8 mouse cellular contexts compared by ENCODE assay signal in the genomic region with DNA sequence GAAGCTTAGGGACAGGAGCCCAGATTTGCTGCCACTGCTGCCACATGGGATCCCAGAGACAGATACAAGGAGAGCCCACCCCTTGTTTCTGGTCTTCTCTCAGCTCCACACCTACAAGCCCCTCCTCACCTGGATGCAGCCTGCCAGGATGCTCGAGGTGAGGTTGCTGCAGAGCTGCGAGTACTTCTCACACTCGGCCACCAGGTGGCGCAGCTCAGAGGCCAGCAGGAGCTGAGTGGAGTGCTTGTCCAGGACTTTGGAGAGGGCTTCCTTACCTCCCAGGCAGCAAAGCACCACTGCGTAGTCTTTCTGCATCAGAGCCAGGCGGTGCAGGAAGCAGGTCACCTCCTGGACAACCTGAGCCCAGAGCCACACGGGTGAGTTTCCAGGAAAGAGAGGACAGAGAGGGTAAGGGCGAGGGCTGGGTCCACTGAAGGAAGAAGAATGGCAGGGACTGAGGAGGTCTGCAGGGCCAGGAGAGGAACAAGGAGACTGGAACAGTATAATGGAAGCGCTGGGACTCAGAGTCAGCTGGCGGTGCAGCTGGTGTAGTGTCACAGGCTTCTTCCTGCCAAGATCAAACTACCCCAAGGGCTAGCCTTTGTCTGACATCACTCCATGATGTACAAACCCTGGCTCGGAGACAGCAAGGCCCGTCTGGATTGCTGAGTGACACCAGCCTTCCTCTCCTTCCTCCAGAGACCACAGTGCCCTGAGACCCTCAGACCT. TPM values are rescaled to one million over a fixed set of nuclear protein-coding genes. Genes with fewer than 3 reads are reported as not detected.
DNase-seq lines count a peak whose midpoint lies in the region; ATAC-seq and TF ChIP-seq lines count a peak whose summit lies in the region.

No protein-coding gene starts in this region.

- no peak overlapping the region for H3K9ac ChIP-seq in liver, adult 2 months (ENCODE audit: low read depth, low read length)
- no peak overlapping the region for H3K9ac ChIP-seq in stomach, embryonic 16.5 days (ENCODE audit: low read length)

- H3K4me3 ChIP-seq in liver, adult 2 months (ENCODE audit: insufficient read depth, low read depth, low read length), result no peak overlapping the region
- H3K4me3 ChIP-seq in stomach, embryonic 16.5 days (replicated peaks; ENCODE audit: low read length), result no peak overlapping the region

- H3K4me2 ChIP-seq in stomach, embryonic 16.5 days (ENCODE audit: low read depth, low read length), result no peak overlapping the region

- H3K79me2 ChIP-seq in liver, adult 2 months (ENCODE audit: control insufficient read depth, insufficient read depth, low read length), result no peaks in the 10 kb centered on the region

- no peaks in the 10 kb centered on the region for H3K9me3 ChIP-seq in stomach, embryonic 16.5 days (replicated peaks; ENCODE audit: control insufficient read depth, low read length)

- 0 out of 2 replicates have a peak, but pooled peaks have one; percentile 56 for ATAC-seq in stomach, embryonic 16.5 days (ENCODE audit: insufficient read depth, low FRiP score)

- 50% methylated on average over 12 of the region's 12 CpGs for WGBS in liver, adult 2 months
- 43% methylated on average over 12 of the region's 12 CpGs for WGBS in stomach, embryonic 16.5 days

- no peak overlapping the region for H3K27ac ChIP-seq in liver, adult 2 months (replicated peaks; ENCODE audit: insufficient read depth, low read depth, low read length)
- H3K27ac ChIP-seq in stomach, embryonic 16.5 days (ENCODE audit: low read length), result no peak overlapping the region

- DNase-seq in layer of hippocampus, adult 11-12 months (ENCODE audit: low spot score), result peak; percentile 73
- no peak for DNase-seq in layer of hippocampus, adult 9-10 months (ENCODE audit: low spot score)
- DNase-seq in cerebellum, postnatal 14 days, result peak; percentile 88 to 93
- DNase-seq in gastrocnemius, postnatal 10 days, result peak; percentile 86
- peak; percentile 80 for DNase-seq in kidney, adult 18-20 months
- peak; percentile 33 for DNase-seq in liver, adult 2 months (ENCODE audit: extremely low read depth, low read depth, low spot score)
- DNase-seq in naive thymus-derived CD4-positive, alpha-beta T cell, adult 2 months (ENCODE audit: low read depth), result peak; percentile 80

- no peaks in the 10 kb centered on the region for H3K27me3 ChIP-seq in liver, adult 2 months (ENCODE audit: control insufficient read depth, insufficient read depth, low read length)
- H3K27me3 ChIP-seq in stomach, embryonic 16.5 days (ENCODE audit: control insufficient read depth, insufficient read depth, low read length), result no peaks in the 10 kb centered on the region

- no peak for TF ChIP-seq POLR2A in liver, adult 2 months (IDR thresholded peaks at IDR 0.05; ENCODE audit: extremely low read depth, insufficient read depth, low read length)

- TF ChIP-seq CTCF in liver, adult 2 months (IDR thresholded peaks at IDR 0.05; ENCODE audit: low read depth, low read length), result peak; percentile 98

- no peaks in the 10 kb centered on the region for H3K4me1 ChIP-seq in liver, adult 2 months (ENCODE audit: control insufficient read depth, insufficient read depth, low read length)
- peaks cover 6% of the 10 kb centered on the region for H3K4me1 ChIP-seq in stomach, embryonic 16.5 days (ENCODE audit: control insufficient read depth, insufficient read depth, low read length)

- H3K36me3 ChIP-seq in liver, adult 2 months (ENCODE audit: control insufficient read depth, insufficient read depth, low read length), result no peaks in the 10 kb centered on the region
- no peaks in the 10 kb centered on the region for H3K36me3 ChIP-seq in stomach, embryonic 16.5 days (ENCODE audit: control insufficient read depth, insufficient read depth, low read length)

RNA-seq across cellular contexts. Expression of gene Cul9, which starts 20.4 kb away (rescaled TPM):
- total RNA-seq in gastrocnemius, postnatal 10 days (2021), result 10 to 100 TPM; 11.3 to 11.5 TPM
- total RNA-seq in liver, adult 2 months (2014; rRNA removed), result 4.1 and 5.1 TPM in 2 replicates
- polyA plus RNA-seq in liver, adult 2 months (2012; rRNA removed), result 5.7 and 10.1 TPM in 2 replicates
- 3.2 and 4.0 TPM in 2 replicates for polyA plus RNA-seq in stomach, embryonic 16.5 days (2015; fragmentation: Nextera tagmentation; extraction: Ambion mirVana)

RNA-seq across cellular contexts. Expression of gene Dnph1, which starts 29.2 kb away (rescaled TPM):
- 1 to 10 TPM; 4.9 to 5.2 TPM for total RNA-seq in gastrocnemius, postnatal 10 days (2021)
- 6.6 and 9.0 TPM in 2 replicates for total RNA-seq in liver, adult 2 months (2014; rRNA removed)
- 13.1 and 13.3 TPM in 2 replicates for polyA plus RNA-seq in liver, adult 2 months (2012; rRNA removed)
- 40.4 and 45.3 TPM in 2 replicates for polyA plus RNA-seq in stomach, embryonic 16.5 days (2015; fragmentation: Nextera tagmentation; extraction: Ambion mirVana)

RNA-seq across cellular contexts. Expression of gene Srf, which starts 30.2 kb away (rescaled TPM):
- total RNA-seq in gastrocnemius, postnatal 10 days (2021), result 10 to 100 TPM; 66.9 to 75.5 TPM
- total RNA-seq in liver, adult 2 months (2014; rRNA removed), result 3.4 and 5.4 TPM in 2 replicates
- 32.2 and 45.6 TPM in 2 replicates for polyA plus RNA-seq in liver, adult 2 months (2012; rRNA removed)
- 7.0 and 8.9 TPM in 2 replicates for polyA plus RNA-seq in stomach, embryonic 16.5 days (2015; fragmentation: Nextera tagmentation; extraction: Ambion mirVana)

RNA-seq across cellular contexts. Expression of gene Ttbk1, which starts 38.3 kb away (rescaled TPM):
- total RNA-seq in gastrocnemius, postnatal 10 days (2021), result 1 to 10 TPM; 3.9 to 4.5 TPM
- 0.07 and 0.18 TPM in 2 replicates for total RNA-seq in liver, adult 2 months (2014; rRNA removed)
- polyA plus RNA-seq in liver, adult 2 months (2012; rRNA removed), result 0.15 and 0.22 TPM in 2 replicates
- polyA plus RNA-seq in stomach, embryonic 16.5 days (2015; fragmentation: Nextera tagmentation; extraction: Ambion mirVana), result 0.12 and 0.19 TPM in 2 replicates

Comparison
In these comparisons a context has a peak if more than half of its experiments do, and no peak if none do; other contexts are left out.
1. RNA of gene Srf, which starts 30.2 kb away (total RNA-seq): 66.9 to 75.5 TPM in gastrocnemius, postnatal 10 days; 3.4 to 5.4 TPM in liver, adult 2 months; every median in the first group is over 10 times any median in the second.